Mouse (Mus musculus): ENCODE results near the gene Ddx20. TPM values are rescaled to one million over a fixed set of nuclear protein-coding genes. Genes with fewer than 3 reads are reported as not detected.

The Ddx20 gene
- total and polyA plus RNA-seq, 3 experiments = 31.6 to 66.8 (median 37.3) TPM

GRCm38 (mm10) chr3:105737070-105737469 lies 49.7 kb upstream of the Ddx20 start:
- peaks cover 0 to 20% of the 10 kb centered on the region in 2 experiments; a peak in 2 of 4 replicates for H3K36me3 ChIP-seq (ENCODE audit: control insufficient read depth in 1 of 2, insufficient read depth in 2 of 2, low read length in 2 of 2)
- no peaks in the 10 kb centered on the region; a peak in 1 of 4 replicates for H3K4me1 ChIP-seq (ENCODE audit: control insufficient read depth in 1 of 2, insufficient read depth in 2 of 2, low read length in 2 of 2)
- TF ChIP-seq SIN3A (IDR thresholded peaks at IDR 0.05; ENCODE audit: low read length) = no peak
- no peak for TF ChIP-seq RCOR1 (IDR thresholded peaks at IDR 0.05; ENCODE audit: low read depth, low read length)
- no peak for TF ChIP-seq POLR2A (IDR thresholded peaks at IDR 0.05; ENCODE audit: control insufficient read depth in 1 of 2, insufficient read depth in 1 of 2, low read depth in 1 of 2, low read length in 2 of 2, poor library complexity in 1 of 2)
- no peak for TF ChIP-seq MAFK (IDR thresholded peaks at IDR 0.05; ENCODE audit: borderline replicate concordance, low read depth, low read length)
- TF ChIP-seq NELFE (IDR thresholded peaks at IDR 0.05; ENCODE audit: low read depth, low read length) = no peak
- no peak overlapping the region for H3K27ac ChIP-seq (ENCODE audit: control insufficient read depth, low read depth, low read length)
- no peak overlapping the region for H3K9ac ChIP-seq (ENCODE audit: control insufficient read depth, low read depth, low read length, poor library complexity, severe bottlenecking)
- H3K4me3 ChIP-seq (ENCODE audit: control insufficient read depth in 1 of 2, insufficient read depth in 1 of 2, low read depth in 2 of 2, low read length in 2 of 2) = no peak overlapping the region
- no peak for DNase-seq (ENCODE audit: low read depth, low spot score)
- no peaks in the 10 kb centered on the region for H3K9me3 ChIP-seq (replicated peaks; ENCODE audit: insufficient read depth, low read length)
- H3K79me2 ChIP-seq (ENCODE audit: control insufficient read depth, insufficient read depth, low read length, poor library complexity) = no peaks in the 10 kb centered on the region
- H3K27me3 ChIP-seq (ENCODE audit: control insufficient read depth in 1 of 2, insufficient read depth in 2 of 2, low read length in 2 of 2) = no peaks in the 10 kb centered on the region

- Histone ChIP-seq H3K27ac (ENCODE audit: control insufficient read depth, low read depth, low read length) (no peak overlapping the region), H3K79me2 (ENCODE audit: control insufficient read depth, insufficient read depth, low read length, poor library complexity) (no peaks in the 10 kb centered on the region), H3K4me1 (ENCODE audit: control insufficient read depth in 1 of 2, insufficient read depth in 2 of 2, low read length in 2 of 2) (no peaks in the 10 kb centered on the region; a peak in 1 of 4 replicates), H3K4me3 (ENCODE audit: control insufficient read depth in 1 of 2, insufficient read depth in 1 of 2, low read depth in 2 of 2, low read length in 2 of 2) (no peak overlapping the region), H3K27me3 (ENCODE audit: control insufficient read depth in 1 of 2, insufficient read depth in 2 of 2, low read length in 2 of 2) (no peaks in the 10 kb centered on the region), H3K9me3 (replicated peaks; ENCODE audit: insufficient read depth, low read length) (no peaks in the 10 kb centered on the region), H3K9ac (ENCODE audit: control insufficient read depth, low read depth, low read length, poor library complexity, severe bottlenecking) (no peak overlapping the region), H3K36me3 (ENCODE audit: control insufficient read depth in 1 of 2, insufficient read depth in 2 of 2, low read length in 2 of 2) (peaks cover 0 to 20% of the 10 kb centered on the region in 2 experiments; a peak in 2 of 4 replicates)
- TF ChIP-seq EP300 (IDR thresholded peaks at IDR 0.05; ENCODE audit: low read depth in 1 of 2, low read length in 2 of 2) (no peak), GABPA (IDR thresholded peaks at IDR 0.05; ENCODE audit: low read depth, low read length) (no peak), ZNF384 (IDR thresholded peaks at IDR 0.05; ENCODE audit: low read depth, low read length) (no peak), UBTF (IDR thresholded peaks at IDR 0.05; ENCODE audit: borderline replicate concordance, insufficient read depth, low read depth, low read length) (no peak), TAL1 (IDR thresholded peaks at IDR 0.05; ENCODE audit: low read length) (no peak)
- DNase-seq (ENCODE audit: low read depth, low spot score) = no peak
These were observed 48.8 kb upstream of the Ddx20 start for GRCm38 (mm10) chr3:105736148-105736547.

GRCm38 (mm10) chr3:105735285-105735684 lies 47.9 kb upstream of the Ddx20 start:
- no peaks in the 10 kb centered on the region; a peak in 1 of 4 replicates for H3K4me1 ChIP-seq (ENCODE audit: control insufficient read depth in 1 of 2, insufficient read depth in 2 of 2, low read length in 2 of 2)
- no peak overlapping the region for H3K9ac ChIP-seq (ENCODE audit: control insufficient read depth, low read depth, low read length, poor library complexity, severe bottlenecking)
- DNase-seq (ENCODE audit: low read depth, low spot score) = no peak
- TF ChIP-seq ZMIZ1 (IDR thresholded peaks at IDR 0.05; ENCODE audit: low read depth, low read length) = no peak
- no peak for TF ChIP-seq USF1 (IDR thresholded peaks at IDR 0.05; ENCODE audit: low read depth, low read length)
- TF ChIP-seq NRF1 (IDR thresholded peaks at IDR 0.05; ENCODE audit: insufficient read depth, low read depth, low read length, poor library complexity, severe bottlenecking) = no peak
- TF ChIP-seq MAX (IDR thresholded peaks at IDR 0.05; ENCODE audit: low read length) = no peak
- H3K27ac ChIP-seq (ENCODE audit: control insufficient read depth, low read depth, low read length) = no peak overlapping the region
- H3K4me3 ChIP-seq (ENCODE audit: control insufficient read depth in 1 of 2, insufficient read depth in 1 of 2, low read depth in 2 of 2, low read length in 2 of 2) = no peak overlapping the region
- no peaks in the 10 kb centered on the region for H3K79me2 ChIP-seq (ENCODE audit: control insufficient read depth, insufficient read depth, low read length, poor library complexity)
- H3K36me3 ChIP-seq (ENCODE audit: control insufficient read depth in 1 of 2, insufficient read depth in 2 of 2, low read length in 2 of 2) = peaks cover 0 to 20% of the 10 kb centered on the region in 2 experiments; a peak in 2 of 4 replicates
- H3K27me3 ChIP-seq (ENCODE audit: control insufficient read depth in 1 of 2, insufficient read depth in 2 of 2, low read length in 2 of 2) = no peaks in the 10 kb centered on the region
- H3K9me3 ChIP-seq (replicated peaks; ENCODE audit: insufficient read depth, low read length) = no peaks in the 10 kb centered on the region

Data from MEL (cell line).